Mouse (Mus musculus) liver, postnatal 0 days (tissue): ENCODE data around the gene Ttll1. TPM values are rescaled to one million over a fixed set of nuclear protein-coding genes. Genes with fewer than 3 reads are reported as not detected.

Experiments
- ATAC-seq: fragments of 200-750 bp; cut with Nextera tagmentation; 2 replicates; pipeline ENCODE4 v1.8.0; 2017; ENCODE audit warnings: mild to moderate bottlenecking, moderate library complexity
- DNase-seq: peaks from one replicate; pipeline ENCODE4 v3.0.0-alpha.2; 2016
- H3K27ac ChIP-seq: fragments of 300-500 bp; sonication (generic); 2 replicates; pipeline ENCODE4 v1.5.1; 2014; ENCODE audit warnings: antibody characterized with exemption, moderate library complexity, mild to moderate bottlenecking, low read depth
- H3K27me3 ChIP-seq: fragments of 300-500 bp; sonication (generic); 2 replicates; pipeline ENCODE4 v1.6.1; 2014; ENCODE audit warnings: low read length, control low read depth, mixed read lengths; ENCODE audit not compliant: insufficient read depth
- H3K36me3 ChIP-seq: fragments of 300-500 bp; sonication (generic); replicated peaks from 2 replicates; pipeline ENCODE4 v1.6.1; 2014; ENCODE audit warnings: mild to moderate bottlenecking, control low read depth, low read length, moderate library complexity, mixed read lengths; ENCODE audit not compliant: insufficient read depth
- H3K4me1 ChIP-seq: fragments of 300-500 bp; sonication (generic); 2 replicates; pipeline ENCODE4 v1.6.1; 2014; ENCODE audit warnings: antibody characterized with exemption, mild to moderate bottlenecking, control low read depth; ENCODE audit not compliant: insufficient read depth
- H3K4me2 ChIP-seq: fragments of 300-500 bp; sonication (generic); 2 replicates; pipeline ENCODE4 v1.6.1; 2014; ENCODE audit warnings: low read depth, mild to moderate bottlenecking, low read length, moderate library complexity, mixed read lengths
- H3K4me3 ChIP-seq: fragments of 300-500 bp; sonication (generic); 2 replicates; pipeline ENCODE4 v1.5.1; 2014; ENCODE audit warnings: low read depth, low read length
- H3K9ac ChIP-seq: fragments of 300-500 bp; sonication (generic); replicated peaks from 2 replicates; pipeline ENCODE4 v1.6.1; 2014; ENCODE audit warnings: mild to moderate bottlenecking, moderate library complexity
- H3K9me3 ChIP-seq: fragments of 300-500 bp; sonication (generic); 2 replicates; pipeline ENCODE4 v1.6.1; 2016; ENCODE audit warnings: mild to moderate bottlenecking, control low read depth, low read length, mixed read lengths
- CTCF ChIP-seq: sonication (generic); IDR thresholded peaks from 2 replicates; pipeline ENCODE4 v1.5.1; 2016; ENCODE audit warnings: antibody characterized with exemption, low read depth
- EP300 ChIP-seq: IDR thresholded peaks from 2 replicates; pipeline ENCODE4 v1.6.1; 2016; ENCODE audit warnings: antibody characterized with exemption, low read depth, mild to moderate bottlenecking
- WGBS: fragments of 180-500 bp; shearing (Covaris S2); extraction: QIAGEN DNeasy Blood & Tissue Kit; methylation state at CpG from one replicate; pipeline ENCODE4 v1.1.7; 2014; ENCODE audit not compliant: insufficient replicate concordance; 5-methylcytosine and 5-hydroxymethylcytosine counted together
- polyA plus RNA-seq: library from polyadenylated mRNA; unstranded; fragments of >200 nt; fragmentation: Nextera tagmentation; extraction: Ambion mirVana; gene quantifications from 2 replicates; pipeline ENCODE4 v1.2.1, GENCODE M21; 2015

Gene Ttll1
- polyA plus RNA-seq, 1 experiment from 2014 or later, result 3.2 TPM

DNA sequence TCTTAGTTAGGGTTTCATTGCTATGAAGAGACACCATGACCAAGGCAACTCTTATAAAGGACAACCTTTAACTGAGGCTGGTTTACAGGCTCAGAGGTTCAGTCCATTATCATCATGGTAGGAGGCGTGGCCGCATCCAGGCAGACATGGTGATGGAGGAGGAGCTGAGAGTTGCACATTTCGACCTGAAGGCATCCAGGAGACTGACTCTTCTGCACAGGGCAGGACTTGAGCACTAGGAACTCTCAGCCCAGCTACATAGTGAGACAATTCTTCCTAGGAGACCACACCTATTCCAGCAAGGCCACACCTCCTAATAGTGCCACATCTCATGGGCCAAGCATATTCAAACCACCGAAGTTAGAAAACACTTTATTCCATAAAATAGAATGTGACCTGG, 30.9 kb downstream of the Ttll1 start:
- H3K36me3 ChIP-seq, result no peaks in the 10 kb centered on the region
- H3K9ac ChIP-seq, result no peak overlapping the region
- ATAC-seq (no peak), DNase-seq (no peak)
- no peak overlapping the region for H3K27ac ChIP-seq
- TF ChIP-seq EP300, result no peak
- no peak for TF ChIP-seq CTCF
- H3K4me3 ChIP-seq, result no peak overlapping the region
- H3K9me3 ChIP-seq, result no peaks in the 10 kb centered on the region
- no peaks in the 10 kb centered on the region for H3K27me3 ChIP-seq
- H3K4me2 ChIP-seq, result no peak overlapping the region
- 86% methylated on average over 4 of the region's 4 CpGs for WGBS
- H3K4me1 ChIP-seq, result peaks cover 1% of the 10 kb centered on the region

DNA sequence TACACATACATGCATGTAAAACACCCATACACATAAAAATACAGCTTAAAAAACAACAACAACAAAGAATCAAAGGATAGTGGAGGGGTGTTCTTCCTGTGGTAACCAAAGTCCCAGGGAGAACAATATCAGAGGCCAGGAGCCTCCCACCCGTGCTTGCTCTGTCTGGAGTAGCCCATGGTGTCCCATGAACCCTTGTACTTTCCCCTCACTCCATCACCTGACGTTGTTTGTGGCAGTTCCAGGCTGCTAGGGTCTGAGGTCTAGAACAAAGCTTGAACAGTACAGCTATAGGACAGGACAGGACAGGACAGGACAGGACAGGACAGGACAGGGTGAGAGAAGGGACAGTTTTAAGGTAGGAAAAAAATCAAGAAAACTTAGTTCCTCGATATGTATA, 32.6 kb downstream of the Ttll1 start:
- DNase-seq (no peak), ATAC-seq (no peak)
- Histone ChIP-seq H3K27ac (no peak overlapping the region), H3K9me3 (no peaks in the 10 kb centered on the region), H3K4me1 (peaks cover 15% of the 10 kb centered on the region), H3K36me3 (no peaks in the 10 kb centered on the region), H3K27me3 (no peaks in the 10 kb centered on the region), H3K9ac (no peak overlapping the region), H3K4me2 (no peak overlapping the region), H3K4me3 (no peak overlapping the region)
- WGBS, result 57% methylated on average over 3 of the region's 3 CpGs
- no peak for TF ChIP-seq EP300
- TF ChIP-seq CTCF, result no peak

DNA sequence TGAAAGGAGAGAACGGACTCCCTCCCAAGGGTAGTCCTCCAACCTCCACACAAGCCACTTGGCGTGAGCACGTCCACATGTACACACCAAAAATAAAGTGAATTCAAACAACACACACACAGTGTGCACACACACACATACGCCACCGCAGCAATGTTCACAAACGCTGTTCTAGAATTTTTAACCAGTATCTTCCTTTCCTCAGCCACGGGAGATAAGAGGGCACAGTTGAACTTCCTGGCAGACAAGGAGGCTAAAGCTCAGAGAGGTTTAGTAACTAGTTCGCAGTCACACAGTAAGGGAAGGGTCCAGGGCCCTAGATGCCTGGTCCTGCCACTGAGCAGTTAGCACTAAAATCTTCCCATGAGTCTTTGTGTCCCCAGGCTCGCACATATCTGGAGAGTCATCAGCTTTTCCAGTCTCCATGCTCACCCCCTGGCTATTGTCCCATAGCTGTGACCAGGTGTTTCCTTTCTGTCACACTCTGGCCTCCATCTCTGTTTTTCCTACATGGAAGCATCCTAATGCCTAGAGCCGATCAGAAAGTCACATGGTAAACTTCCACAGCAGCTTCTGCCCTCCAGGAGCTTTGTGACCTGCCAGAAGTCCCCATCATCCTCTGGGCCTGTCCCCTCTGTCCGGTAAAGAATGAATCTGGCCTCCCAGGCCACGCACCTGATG, 34.0 kb downstream of the Ttll1 start:
- WGBS, result 64% methylated on average over 12 of the region's 12 CpGs
- TF ChIP-seq CTCF, result no peak
- no peak for TF ChIP-seq EP300
- ATAC-seq, result no peak

DNA sequence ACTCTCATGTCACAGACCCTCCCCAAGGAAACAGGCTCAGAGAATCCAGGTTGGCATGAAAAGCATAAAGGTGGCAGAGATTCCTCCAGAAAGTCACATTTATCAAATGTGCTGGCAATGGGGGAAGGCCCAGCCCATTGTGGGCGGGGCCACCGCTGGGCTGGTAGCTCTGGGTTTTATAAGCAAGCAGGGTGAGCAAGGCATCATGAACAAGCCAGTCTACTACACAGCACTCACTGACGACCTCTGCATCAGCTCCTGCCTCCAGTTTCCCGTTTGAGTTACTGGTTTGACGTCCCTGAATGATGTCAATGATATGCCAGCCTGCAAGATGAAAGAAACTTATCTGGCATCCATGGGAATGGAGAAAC, 36.2 kb downstream of the Ttll1 start:
- DNase-seq, result peak; percentile 62

More for the DNA sequence above, 34.0 kb downstream of the Ttll1 start:
- no peaks in the 10 kb centered on the region for H3K36me3 ChIP-seq
- no peaks in the 10 kb centered on the region for H3K9me3 ChIP-seq
- H3K27me3 ChIP-seq, result no peaks in the 10 kb centered on the region
- H3K4me3 ChIP-seq, result no peak overlapping the region
- no peak for DNase-seq
- H3K27ac ChIP-seq, result no peak overlapping the region
- H3K4me2 ChIP-seq, result no peak overlapping the region
- H3K9ac ChIP-seq, result no peak overlapping the region
- peaks cover 15% of the 10 kb centered on the region for H3K4me1 ChIP-seq

DNA sequence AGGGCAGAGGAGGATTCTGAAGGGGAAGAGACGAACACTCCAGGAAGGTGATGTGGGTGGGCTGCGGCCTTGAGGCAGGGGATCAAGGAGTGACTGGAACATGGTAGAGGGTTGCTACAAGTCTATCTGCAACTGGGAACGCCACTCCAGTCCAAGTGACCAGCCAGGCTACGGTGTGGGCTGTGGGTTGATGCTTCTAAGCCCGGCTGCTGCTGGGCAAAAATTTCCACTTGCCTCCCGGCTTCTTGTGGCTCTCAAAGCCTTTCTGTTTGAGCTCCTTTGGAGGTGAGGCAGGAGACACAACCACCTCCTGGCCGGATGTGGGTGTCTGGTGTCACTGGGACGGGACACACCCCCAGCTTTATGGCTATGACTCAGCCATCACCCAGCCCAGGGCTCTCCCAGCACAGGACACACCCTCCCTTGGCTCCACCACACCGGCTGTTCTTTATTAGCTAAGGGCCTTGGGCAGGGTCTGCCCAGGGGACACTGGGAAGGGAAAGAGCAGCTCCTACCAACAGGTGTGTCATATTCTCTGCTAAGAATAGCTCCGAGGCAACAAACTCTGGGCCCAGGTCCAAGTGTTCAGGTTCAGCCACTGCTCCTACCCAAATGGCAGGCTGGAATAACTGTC, 36.7 kb downstream of the Ttll1 start:
- H3K4me3 ChIP-seq, result peak overlapping the region; percentile 15
- ATAC-seq, result peak; percentile 99
- WGBS, result 42% methylated on average over 10 of the region's 10 CpGs
- peak overlapping the region; percentile 38; the same call in 1 of the 2 replicates for H3K9ac ChIP-seq
- H3K9me3 ChIP-seq, result no peaks in the 10 kb centered on the region
- peaks cover 15% of the 10 kb centered on the region for H3K4me1 ChIP-seq
- DNase-seq, result peak; percentile 79
- H3K4me2 ChIP-seq, result peak overlapping the region; percentile 68
- H3K36me3 ChIP-seq, result no peaks in the 10 kb centered on the region
- no peaks in the 10 kb centered on the region for H3K27me3 ChIP-seq
- no peak for TF ChIP-seq CTCF
- no peak for TF ChIP-seq EP300
- peak overlapping the region; percentile 67; the same call in 1 of the 2 replicates for H3K27ac ChIP-seq

More for the DNA sequence above, 36.2 kb downstream of the Ttll1 start:
- H3K36me3 ChIP-seq, result no peaks in the 10 kb centered on the region
- H3K4me1 ChIP-seq, result peaks cover 15% of the 10 kb centered on the region
- H3K27me3 ChIP-seq, result no peaks in the 10 kb centered on the region
- peak overlapping the region; percentile 15 for H3K4me3 ChIP-seq
- TF ChIP-seq EP300, result no peak
- no peak for TF ChIP-seq CTCF
- peak; percentile 85 for ATAC-seq
- H3K4me2 ChIP-seq, result peak overlapping the region; percentile 68
- H3K9me3 ChIP-seq, result no peaks in the 10 kb centered on the region
- H3K9ac ChIP-seq, result peak overlapping the region; percentile 38; the same call in 1 of the 2 replicates
- WGBS, result 21% methylated on average over 5 of the region's 5 CpGs
- peak overlapping the region; percentile 67; the same call in 1 of the 2 replicates for H3K27ac ChIP-seq

DNA sequence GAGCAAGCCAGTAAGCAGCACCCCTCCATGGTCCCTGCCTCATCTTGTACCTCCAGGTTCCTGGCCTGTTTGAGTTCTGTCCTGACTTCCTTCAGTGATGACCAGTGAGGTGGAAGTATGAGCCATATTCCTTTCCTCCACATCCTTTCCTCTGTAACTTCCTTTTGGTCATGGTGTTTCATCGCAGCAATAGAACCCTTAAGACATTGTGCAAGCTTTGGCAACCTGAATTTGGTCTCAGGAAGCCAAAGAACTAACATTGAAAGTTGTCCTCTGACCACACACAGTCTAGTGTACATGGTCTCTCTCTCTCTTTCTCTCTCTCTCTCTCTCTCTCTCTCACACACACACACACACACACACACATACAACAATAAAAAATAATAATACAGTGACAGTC, 37.4 kb downstream of the Ttll1 start:
- no peak for DNase-seq
- Histone ChIP-seq H3K36me3 (no peaks in the 10 kb centered on the region), H3K4me3 (no peak overlapping the region), H3K9ac (no peak overlapping the region), H3K27ac (no peak overlapping the region; the same call in 1 of the 2 replicates), H3K4me1 (peaks cover 15% of the 10 kb centered on the region), H3K27me3 (no peaks in the 10 kb centered on the region), H3K9me3 (no peaks in the 10 kb centered on the region), H3K4me2 (no peak overlapping the region)
- TF ChIP-seq CTCF, result no peak
- no peak for TF ChIP-seq EP300
- WGBS, result 83% methylated on average over 1 of the region's 1 CpGs
- no peak for ATAC-seq
